Mouse (Mus musculus) gastrocnemius, adult 2 months (tissue): ENCODE measurements around the gene Tsga8. TPM values are rescaled to one million over a fixed set of nuclear protein-coding genes. Genes with fewer than 3 reads are reported as not detected.

Experiments
- DNase-seq: peaks from one replicate; pipeline ENCODE4 v3.0.0; 2022
- H3K27ac ChIP-seq: fragments of 200-600 bp; 2 replicates; pipeline ENCODE4 v1.8.1; 2022; ENCODE audit warnings: mild to moderate bottlenecking
- H3K4me3 ChIP-seq: fragments of 200-600 bp; 2 replicates; pipeline ENCODE4 v1.8.1; 2022; ENCODE audit warnings: mild to moderate bottlenecking, moderate library complexity
- CTCF ChIP-seq: fragments of 200-600 bp; IDR thresholded peaks from 2 replicates; pipeline ENCODE4 v1.8.1; 2022; ENCODE audit warnings: antibody characterized with exemption, mild to moderate bottlenecking, moderate library complexity
- intact Hi-C: fragments of 180-260 bp; cut with DNase I; formaldehyde crosslinking; loops from one replicate; pipeline ENCODE4 v1.15.1; 2025
- long read RNA-seq, 2 experiments: library from polyadenylated mRNA; stranded (forward); transcript quantifications; one replicate each; pipeline ENCODE4 v2.0.0; 2021
- total RNA-seq, 2 experiments: library from RNA; stranded (reverse); gene quantifications; 2 replicates each; pipeline ENCODE4 v1.2.3; 2021

The Tsga8 gene
- not detected for total RNA-seq
- long read RNA-seq, experiment 1 = 0 reads
- long read RNA-seq, experiment 2 = 0 reads

DNA sequence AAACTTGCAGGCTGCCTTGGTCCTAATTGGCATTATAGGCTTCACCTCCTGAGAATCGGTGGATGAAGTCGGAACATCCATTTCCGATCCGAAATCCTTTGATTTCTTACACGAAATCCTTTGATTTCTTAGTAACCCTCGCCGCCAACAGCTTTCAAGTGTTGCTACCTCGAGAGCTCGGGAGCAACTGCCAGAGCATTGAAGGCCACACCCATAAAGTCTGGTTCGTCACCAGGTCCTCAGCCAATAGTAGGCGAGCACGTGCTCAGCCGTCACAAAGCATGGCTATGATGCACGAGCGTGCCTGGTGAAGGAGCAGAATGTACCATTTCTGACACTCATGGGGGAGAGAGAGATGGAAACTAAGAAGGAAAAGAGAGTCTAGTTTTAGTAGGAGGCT is at the start of gene Tsga8:
TSS of gene Tsga8 (minus strand) at position 327 of the 400 bp plus-strand sequence.
- no peak for TF ChIP-seq CTCF
- no peak for DNase-seq
- Histone ChIP-seq H3K4me3 (no peak within 1 kb of the TSS), H3K27ac (no peak within 1 kb of the TSS)
- intact Hi-C loops = no loop called here
